Mouse (Mus musculus) lung, postnatal 4 days (tissue): ENCODE data around the gene Adap1.

Experiments used
- DNase-seq, 2 experiments: peaks; one replicate each; pipeline ENCODE4 v3.0.0; 2021

Gene Adap1

GRCm38 (mm10) chr5:139243384-139243783, 82.0 kb downstream of the Adap1 start:
- DNase-seq: no peak

GRCm38 (mm10) chr5:139241022-139241761, 84.2 kb downstream of the Adap1 start:
- DNase-seq: no peak

GRCm38 (mm10) chr5:139237436-139237835, 88.0 kb downstream of the Adap1 start:
- DNase-seq: no peak

- DNase-seq: no peak
Measured at GRCm38 (mm10) chr5:139234423-139234822, 91.0 kb downstream of the Adap1 start.

GRCm38 (mm10) chr5:139232083-139232482, 93.3 kb downstream of the Adap1 start:
- DNase-seq: no peak

- no peak for DNase-seq
Measured at GRCm38 (mm10) chr5:139229716-139230115, 95.7 kb downstream of the Adap1 start.

GRCm38 (mm10) chr5:139228318-139228717, 97.1 kb downstream of the Adap1 start:
- DNase-seq: no peak

GRCm38 (mm10) chr5:139227645-139228044, 97.8 kb downstream of the Adap1 start:
- DNase-seq: no peak

GRCm38 (mm10) chr5:139227236-139227635, 98.2 kb downstream of the Adap1 start:
- DNase-seq: no peak

- no peak for DNase-seq
Measured at GRCm38 (mm10) chr5:139223331-139223730, 102.1 kb downstream of the Adap1 start.
